Mouse (Mus musculus) E14TG2a.4 (cell line): ENCODE measurements around the gene Ring1.

ENCODE experiments used
- H3K27me3 ChIP-seq: 2 replicates; pipeline ENCODE4 v1.6.1; 2014; ENCODE audit warnings: low read length, control low read depth; ENCODE audit not compliant: insufficient read depth
- H3K36me3 ChIP-seq: 2 replicates; pipeline ENCODE4 v1.6.1; 2014; ENCODE audit warnings: low read length, control low read depth; ENCODE audit not compliant: insufficient read depth
- H3K4me1 ChIP-seq: replicated peaks from 2 replicates; pipeline ENCODE4 v1.6.1; 2014; ENCODE audit warnings: low read depth, low read length, control low read depth
- H3K4me3 ChIP-seq: replicated peaks from 2 replicates; pipeline ENCODE4 v1.5.1; 2014; ENCODE audit warnings: mild to moderate bottlenecking, low read length
- H3K9me3 ChIP-seq: 2 replicates; pipeline ENCODE4 v1.6.1; 2014; ENCODE audit warnings: low read length, control low read depth
- CTCF ChIP-seq: conservative IDR thresholded peaks from 2 replicates; pipeline ENCODE4 v1.5.1; 2014; ENCODE audit warnings: low read length
- NANOG ChIP-seq: IDR thresholded peaks from 2 replicates; pipeline ENCODE4 v1.6.1; 2014; ENCODE audit warnings: borderline replicate concordance, low read length, mixed read lengths
- POU5F1 ChIP-seq: IDR thresholded peaks from 2 replicates; pipeline ENCODE4 v1.6.1; 2014; ENCODE audit warnings: low read length, borderline replicate concordance

The Ring1 gene

GRCm38 (mm10) chr17:34038440-34038839 is 14.0 kb upstream of the Ring1 start:
- Histone ChIP-seq H3K9me3 (no peaks in the 10 kb centered on the region), H3K4me1 (peaks cover 73% of the 10 kb centered on the region), H3K4me3 (peak overlapping the region; percentile 61), H3K27me3 (peaks cover 46% of the 10 kb centered on the region), H3K36me3 (peaks cover 49% of the 10 kb centered on the region)
- TF ChIP-seq POU5F1, result no peak
- no peak for TF ChIP-seq NANOG
- TF ChIP-seq CTCF, result no peak

- Histone ChIP-seq H3K9me3 (no peaks in the 10 kb centered on the region), H3K4me1 (peaks cover 79% of the 10 kb centered on the region), H3K36me3 (peaks cover 56% of the 10 kb centered on the region), H3K4me3 (no peak overlapping the region), H3K27me3 (peaks cover 35% of the 10 kb centered on the region)
- no peak for TF ChIP-seq POU5F1
- no peak for TF ChIP-seq CTCF
- TF ChIP-seq NANOG, result no peak
Measured at GRCm38 (mm10) chr17:34037241-34037640, 12.8 kb upstream of the Ring1 start.

- TF ChIP-seq CTCF (no peak), NANOG (no peak), POU5F1 (no peak)
- H3K27me3 ChIP-seq, result peaks cover 29% of the 10 kb centered on the region
- H3K36me3 ChIP-seq, result peaks cover 56% of the 10 kb centered on the region
- H3K4me3 ChIP-seq, result no peak overlapping the region
- H3K9me3 ChIP-seq, result no peaks in the 10 kb centered on the region
- peaks cover 73% of the 10 kb centered on the region for H3K4me1 ChIP-seq
Measured at GRCm38 (mm10) chr17:34036647-34037046, 12.2 kb upstream of the Ring1 start.

- H3K4me3 ChIP-seq, result no peak overlapping the region
- no peaks in the 10 kb centered on the region for H3K9me3 ChIP-seq
- no peak for TF ChIP-seq CTCF
- TF ChIP-seq NANOG, result no peak
- peaks cover 59% of the 10 kb centered on the region for H3K36me3 ChIP-seq
- peaks cover 17% of the 10 kb centered on the region for H3K27me3 ChIP-seq
- H3K4me1 ChIP-seq, result peaks cover 68% of the 10 kb centered on the region
Measured at GRCm38 (mm10) chr17:34035517-34035916, 11.0 kb upstream of the Ring1 start.

GRCm38 (mm10) chr17:34034064-34034463 is 9.6 kb upstream of the Ring1 start:
- Histone ChIP-seq H3K4me3 (no peak overlapping the region), H3K36me3 (peaks cover 74% of the 10 kb centered on the region), H3K9me3 (no peaks in the 10 kb centered on the region), H3K27me3 (peaks cover 5% of the 10 kb centered on the region), H3K4me1 (peaks cover 70% of the 10 kb centered on the region)
- TF ChIP-seq CTCF (peak; percentile 79), NANOG (no peak)

GRCm38 (mm10) chr17:34033441-34033840 is 9.0 kb upstream of the Ring1 start:
- H3K27me3 ChIP-seq, result no peaks in the 10 kb centered on the region
- H3K4me3 ChIP-seq, result 0 out of 2 replicates have a peak overlapping the region, but pooled peaks have one; percentile 99
- peaks cover 70% of the 10 kb centered on the region for H3K4me1 ChIP-seq
- H3K9me3 ChIP-seq, result no peaks in the 10 kb centered on the region
- TF ChIP-seq POU5F1, result no peak
- no peak for TF ChIP-seq NANOG
- no peak for TF ChIP-seq CTCF
- H3K36me3 ChIP-seq, result peaks cover 80% of the 10 kb centered on the region

- Histone ChIP-seq H3K4me3 (peak overlapping the region; percentile 99), H3K9me3 (no peaks in the 10 kb centered on the region)
Measured at GRCm38 (mm10) chr17:34032806-34033205, 8.3 kb upstream of the Ring1 start.

GRCm38 (mm10) chr17:34032174-34032632 is 7.7 kb upstream of the Ring1 start:
- TF ChIP-seq CTCF (no peak), POU5F1 (no peak), NANOG (no peak)
- Histone ChIP-seq H3K9me3 (no peaks in the 10 kb centered on the region), H3K27me3 (no peaks in the 10 kb centered on the region), H3K4me3 (peak overlapping the region; percentile 99), H3K4me1 (peaks cover 71% of the 10 kb centered on the region), H3K36me3 (peaks cover 72% of the 10 kb centered on the region)

More at GRCm38 (mm10) chr17:34032806-34033205, 8.3 kb upstream of the Ring1 start:
- TF ChIP-seq CTCF (no peak), POU5F1 (no peak), NANOG (no peak)
- Histone ChIP-seq H3K36me3 (peaks cover 78% of the 10 kb centered on the region), H3K27me3 (no peaks in the 10 kb centered on the region), H3K4me1 (peaks cover 69% of the 10 kb centered on the region)

- TF ChIP-seq NANOG (no peak), POU5F1 (no peak), CTCF (no peak)
- peak within 1 kb of the TSS; percentile 99 for H3K4me3 ChIP-seq
Measured at GRCm38 (mm10) chr17:34031465-34032173, 7.1 kb upstream of the Ring1 start, which contains the start of the genes Slc39a7 and Rxrb. Slc39a7 (minus strand) TSS chr17:34031682. Rxrb (plus strand) TSS chr17:34031812.

More at GRCm38 (mm10) chr17:34031465-34032173, 7.1 kb upstream of the Ring1 start, which contains the start of the genes Slc39a7 and Rxrb:
- Histone ChIP-seq H3K36me3 (peaks cover 66% of the 10 kb centered on the region), H3K9me3 (no peaks in the 10 kb centered on the region), H3K27me3 (peaks cover 3% of the 10 kb centered on the region; the same call in 1 of the 2 replicates), H3K4me1 (peaks cover 72% of the 10 kb centered on the region)
